Mouse (Mus musculus) T-helper 1 cell (primary cell): ENCODE measurements around the gene Eya4.

Experiments
- in situ Hi-C: fragments of 300-600 bp; cut with MboI, MseI; formaldehyde crosslinking; loops from one replicate; pipeline ENCODE4 v1.15.1; 2025; ENCODE audit warnings: high pct_unique_total_duplicates

Eya4 gene

DNA sequence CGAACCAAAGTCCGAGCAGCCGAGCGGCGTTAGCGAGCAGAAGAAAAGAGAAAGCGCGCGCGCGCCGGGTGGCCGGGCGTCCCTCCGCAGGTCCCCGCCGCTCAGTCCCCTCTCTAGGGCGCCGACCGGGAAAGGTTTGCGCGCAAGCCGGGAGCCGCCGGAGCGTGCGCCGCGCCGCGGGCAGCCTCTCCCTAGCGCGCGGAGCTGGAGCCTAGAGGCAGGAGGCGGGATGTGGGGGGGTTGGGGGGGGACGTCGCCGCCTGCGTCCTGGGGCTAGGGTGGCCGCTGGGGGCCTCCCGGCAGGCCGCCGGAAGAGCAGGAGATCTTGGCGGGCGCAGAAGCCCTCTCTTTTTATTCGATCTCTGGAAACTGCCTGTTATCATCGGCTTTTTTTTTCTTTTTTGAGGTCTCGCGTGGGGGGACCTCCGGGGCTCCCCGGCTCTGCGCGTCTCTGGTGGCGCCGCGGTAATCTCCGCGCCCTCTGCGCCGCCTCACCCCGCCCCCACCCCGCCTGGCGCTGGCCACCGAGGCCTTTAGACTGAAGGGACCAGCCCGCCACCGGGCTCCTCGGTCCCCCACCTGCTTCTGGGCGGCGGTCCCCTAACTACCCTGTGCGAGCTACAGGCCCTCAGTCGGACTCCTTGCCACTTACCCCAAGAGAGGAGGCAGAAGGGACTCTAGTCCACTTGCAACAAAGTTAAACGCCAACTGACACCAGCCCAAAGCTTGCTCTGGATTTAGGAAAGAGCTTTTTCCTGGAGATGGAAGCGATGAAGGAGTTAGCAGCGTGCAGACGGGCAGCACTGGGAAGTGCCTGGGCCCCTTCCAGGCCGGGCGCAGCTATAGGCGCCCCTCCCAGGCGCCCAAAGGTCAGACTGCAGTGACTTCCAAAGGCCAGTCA is at the start of gene Eya4:
Gene Eya4, minus strand, starts transcription at position 776 of the 901 bp plus-strand sequence.
- in situ Hi-C loops, result no loop called here

DNA sequence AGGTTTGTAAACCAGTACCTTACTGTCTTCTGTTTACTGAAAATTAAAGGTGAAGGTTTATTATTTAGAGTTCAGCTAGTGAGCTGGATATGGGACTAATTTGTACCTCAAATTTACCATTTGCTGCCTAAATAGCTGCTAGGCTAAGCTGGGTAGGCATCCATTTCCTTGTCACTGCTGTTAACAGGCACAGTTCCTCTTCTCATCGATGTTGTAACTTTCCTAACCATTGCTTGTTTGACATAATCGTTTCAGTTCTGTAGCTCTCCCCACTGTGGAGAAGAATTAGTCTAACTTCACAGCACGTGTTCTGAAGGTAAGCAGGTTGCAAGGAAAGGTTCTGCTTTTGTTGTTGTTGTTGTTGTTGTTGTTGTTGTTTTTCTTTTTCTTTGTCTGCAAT is 44.8 kb upstream of the Eya4 start:
- in situ Hi-C loops, result no loop called here

DNA sequence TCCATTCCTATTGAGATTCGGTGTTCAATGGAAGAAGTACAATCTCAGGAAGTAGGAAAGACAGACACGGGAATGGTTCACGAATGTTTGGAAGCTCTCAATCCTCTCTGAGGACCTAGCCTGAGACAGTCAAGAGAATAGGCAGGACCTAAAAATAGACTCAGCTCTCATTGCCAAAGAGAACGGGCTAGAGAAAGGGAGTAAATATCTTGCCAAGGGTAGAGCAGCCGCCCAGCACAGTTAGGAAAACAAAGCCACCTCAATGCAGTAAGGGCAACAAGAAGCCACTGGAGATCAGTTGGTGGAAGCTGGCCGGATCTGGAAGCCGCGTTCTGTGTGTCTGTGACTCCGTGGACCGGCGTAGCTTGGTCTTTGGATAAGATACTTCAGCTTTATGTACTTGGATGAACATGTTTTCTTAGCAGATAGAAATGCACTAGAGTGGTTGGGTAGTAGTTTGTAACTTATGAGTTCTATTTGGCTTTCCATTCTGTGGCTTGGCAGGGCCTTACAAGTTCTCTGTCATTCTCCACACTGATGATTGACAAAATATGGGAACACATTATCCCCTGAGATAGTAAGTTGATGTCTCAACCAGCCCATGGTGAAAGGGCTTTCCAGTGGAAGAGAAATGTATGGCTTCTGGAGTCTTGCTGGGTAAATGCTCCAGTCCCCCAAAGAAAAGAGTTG is 44.1 kb upstream of the Eya4 start:
- in situ Hi-C loops, result no loop called here

DNA sequence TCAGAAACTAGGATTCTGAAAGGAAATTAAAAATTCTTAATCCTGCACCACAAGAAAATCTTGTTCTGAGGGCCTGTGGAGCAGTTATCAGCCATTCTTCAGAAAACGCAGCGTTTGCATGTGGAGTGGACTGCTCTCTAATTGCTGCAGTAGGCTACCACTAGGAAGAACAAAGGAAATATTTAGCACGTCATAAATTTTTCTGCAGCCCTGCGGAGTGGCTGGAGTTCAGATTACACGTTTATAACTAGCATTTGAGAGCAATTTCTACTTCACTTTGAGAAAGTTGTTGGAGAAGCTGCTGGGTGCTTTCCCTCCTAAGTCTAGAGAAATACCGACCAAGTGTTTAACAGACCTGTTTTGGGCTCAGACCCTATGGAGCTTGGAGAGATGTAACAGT is 43.6 kb upstream of the Eya4 start:
- in situ Hi-C loops, result no loop called here

GRCm38 (mm10) chr10:23363866-23364265 is 13.3 kb upstream of the Eya4 start:
- in situ Hi-C loops, result no loop called here

DNA sequence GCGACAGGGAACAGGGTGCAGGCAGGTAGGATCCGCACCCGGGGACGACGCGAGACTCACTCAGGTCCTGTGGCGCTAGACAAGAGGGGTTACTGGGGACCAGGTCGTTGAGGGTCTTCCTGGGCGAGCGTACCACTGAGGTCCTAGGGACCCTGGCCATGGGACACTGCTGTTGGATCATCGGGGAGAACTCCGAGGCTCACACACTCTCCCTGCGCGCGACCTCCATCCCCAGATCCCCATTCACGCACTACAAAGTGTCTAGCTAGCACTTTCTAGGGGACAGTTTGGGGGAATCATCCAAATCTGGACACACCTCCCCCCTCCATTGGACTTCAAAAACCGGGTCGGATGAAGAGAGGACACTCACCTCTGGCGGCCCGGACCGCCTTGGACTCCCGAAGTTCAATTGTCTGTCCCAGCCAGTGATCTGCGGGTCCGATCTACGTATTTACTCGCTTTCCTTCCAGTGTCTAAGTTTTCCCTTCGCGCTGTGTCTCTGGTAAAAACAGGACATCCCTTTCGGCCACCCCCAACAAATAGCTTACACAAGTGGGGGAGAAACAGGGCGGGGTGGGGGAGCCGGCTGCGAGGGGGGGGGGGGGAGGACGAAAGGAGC is 1.1 kb downstream of the Eya4 start:
- in situ Hi-C loops, result no loop called here

DNA sequence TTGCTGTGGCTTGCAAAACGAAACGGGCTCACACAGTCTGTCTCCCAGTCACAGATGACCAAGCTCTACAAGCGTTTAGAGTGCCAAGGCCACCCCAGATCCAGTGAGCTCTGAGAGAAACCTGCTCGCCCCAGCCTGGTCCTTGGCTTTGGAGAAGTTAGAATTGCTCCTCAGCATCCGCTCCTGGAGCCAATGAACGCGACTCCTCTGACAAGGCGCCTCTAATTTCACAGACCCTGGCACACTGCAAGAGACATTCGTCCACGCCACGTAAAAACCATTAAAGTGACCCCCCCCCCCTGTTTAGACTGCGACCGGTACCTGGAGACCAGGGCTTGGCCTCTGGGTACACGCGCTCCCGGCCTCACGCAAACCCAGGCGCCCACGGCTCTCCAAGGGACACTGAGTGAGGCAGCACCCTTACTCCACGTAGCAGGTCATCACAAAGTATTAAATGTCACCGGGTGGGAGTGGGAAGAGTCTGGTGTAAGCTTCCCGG is 1.6 kb downstream of the Eya4 start:
- in situ Hi-C loops, result no loop called here

DNA sequence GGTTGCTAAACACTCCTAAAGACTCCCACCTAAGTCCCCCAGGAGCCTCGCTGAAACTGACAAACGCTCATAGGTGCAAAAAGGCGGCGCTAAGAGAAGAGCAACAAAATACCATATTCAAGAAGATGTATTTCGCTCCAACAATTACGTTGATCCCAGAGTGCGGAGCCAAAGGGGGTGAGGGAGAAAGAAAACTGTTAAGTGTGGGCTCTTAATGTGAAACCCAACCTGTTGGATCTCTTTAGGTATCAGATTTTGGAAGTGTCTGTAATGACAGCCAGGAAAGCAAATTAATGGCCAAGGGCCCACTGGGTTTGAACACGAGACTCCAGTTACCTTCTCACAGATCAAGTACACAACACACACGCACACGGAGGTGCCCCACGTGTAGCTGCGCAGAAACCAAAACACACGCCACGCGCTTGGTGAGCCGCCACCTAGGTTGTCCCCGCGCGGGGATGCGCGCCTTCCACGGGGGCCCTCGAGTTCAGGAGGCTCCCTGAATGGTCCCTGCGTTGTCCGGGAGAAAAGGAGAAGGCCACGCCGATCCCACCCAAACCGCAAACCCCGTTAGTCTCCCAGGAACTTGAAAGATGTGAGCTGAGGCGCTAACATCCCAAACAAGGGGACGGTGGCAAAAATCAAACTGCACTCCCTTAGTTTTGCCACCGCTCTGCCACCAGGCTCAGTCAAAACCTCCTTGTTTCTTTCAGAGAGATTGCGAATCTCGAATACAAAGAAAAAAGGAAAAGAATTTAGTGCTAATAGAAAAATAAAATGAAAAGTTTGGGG is 2.3 kb downstream of the Eya4 start:
- in situ Hi-C loops, result no loop called here

- in situ Hi-C loops, result no loop called here
These were observed 13.3 kb downstream of the Eya4 start for GRCm38 (mm10) chr10:23337250-23337649.

DNA sequence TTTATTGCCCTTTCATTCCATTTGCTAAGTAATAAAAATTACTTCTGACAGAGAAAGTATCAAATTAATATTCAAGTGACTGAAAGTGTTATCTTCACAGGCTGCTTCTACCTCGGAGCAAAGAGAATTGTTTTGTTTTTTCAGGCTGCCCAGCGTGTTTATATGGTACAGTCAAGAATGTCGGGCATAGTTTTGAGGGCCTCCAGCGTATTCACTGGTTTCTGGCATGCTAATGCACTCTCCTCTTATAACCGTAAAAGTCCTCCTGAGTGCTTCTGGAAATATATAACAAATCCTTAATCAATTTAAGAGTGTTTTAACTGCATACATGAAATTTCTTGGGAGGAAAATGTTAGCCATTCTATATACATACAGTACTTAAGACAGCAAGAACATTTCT is 17.8 kb downstream of the Eya4 start:
- in situ Hi-C loops, result no loop called here

DNA sequence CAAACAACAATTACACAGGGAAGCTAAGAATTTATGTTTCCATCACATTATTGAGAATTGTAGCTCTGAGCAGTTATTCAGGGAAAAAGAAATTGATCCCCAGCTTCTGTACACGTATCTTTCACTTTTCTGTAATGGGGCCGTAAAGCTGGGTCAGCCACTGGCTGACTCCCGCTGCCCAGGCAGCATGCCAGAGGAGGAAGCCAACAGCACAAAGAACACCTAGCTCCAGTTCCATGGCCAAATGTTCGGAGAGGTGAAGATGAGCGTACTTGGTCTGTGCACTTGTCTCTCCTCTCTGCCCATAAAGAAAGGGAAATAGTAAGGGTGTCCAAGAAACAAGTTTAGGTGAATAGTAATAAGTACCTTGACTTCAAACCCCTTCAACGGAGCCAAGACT is 22.9 kb downstream of the Eya4 start:
- in situ Hi-C loops, result no loop called here

- in situ Hi-C loops, result no loop called here
These were observed 28.3 kb downstream of the Eya4 start for GRCm38 (mm10) chr10:23322275-23322674.

DNA sequence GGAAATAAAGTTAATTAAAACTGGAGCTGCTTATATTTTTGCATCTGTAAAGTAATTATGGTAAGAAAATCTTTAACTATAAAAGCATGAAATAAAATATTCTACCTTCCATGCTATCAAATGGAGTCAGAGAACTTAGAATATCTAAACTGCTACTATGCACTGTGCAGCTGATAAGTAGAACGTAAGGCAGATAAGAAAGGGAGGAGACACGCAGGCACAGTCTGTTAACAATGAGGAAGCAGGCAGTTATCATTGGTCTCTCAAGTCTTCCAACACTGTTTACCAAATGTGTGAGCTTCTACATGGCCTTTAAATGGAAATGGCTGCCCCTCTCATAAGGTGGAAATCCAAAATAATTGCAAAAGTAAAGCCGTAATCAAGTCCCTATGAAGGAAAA is 55.0 kb downstream of the Eya4 start:
- in situ Hi-C loops, result no loop called here

DNA sequence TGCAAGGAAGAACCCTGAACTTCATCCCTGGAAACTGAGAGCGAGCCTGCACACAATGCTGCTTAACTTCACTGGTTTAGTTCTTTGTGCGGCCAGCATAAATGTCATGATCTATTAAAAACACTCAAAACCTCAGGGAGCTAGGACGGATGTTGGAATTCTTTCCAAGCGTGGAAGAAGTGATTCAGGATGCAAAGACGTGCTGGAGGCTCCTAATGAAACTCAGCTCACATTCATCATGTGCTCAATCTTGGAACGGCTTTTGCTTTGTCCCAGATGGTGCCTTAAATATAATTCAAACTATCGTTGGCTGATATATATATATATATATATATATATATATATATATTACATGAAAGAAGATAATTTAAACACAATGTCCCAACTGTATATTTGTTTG is 58.1 kb downstream of the Eya4 start:
- in situ Hi-C loops, result no loop called here

DNA sequence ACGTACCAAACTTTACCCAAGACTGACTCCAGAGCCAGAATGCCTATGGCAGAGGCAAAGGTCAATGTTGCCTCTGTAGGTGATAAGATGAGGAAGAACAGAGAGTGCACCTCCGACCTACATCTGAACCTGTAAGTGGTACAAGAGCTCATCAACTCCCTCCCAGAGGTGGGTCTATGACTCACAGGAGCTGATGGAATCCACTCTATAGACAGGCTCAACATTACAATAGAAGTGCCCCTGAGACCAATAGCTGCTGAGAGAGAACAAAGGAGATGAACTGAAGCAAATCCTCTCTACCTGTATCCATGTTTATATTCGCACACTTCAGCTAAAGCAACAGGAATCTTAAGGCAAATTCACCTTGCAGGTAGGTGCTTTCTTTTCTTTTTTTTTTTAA is 73.2 kb downstream of the Eya4 start:
- in situ Hi-C loops, result no loop called here

- in situ Hi-C loops, result no loop called here
These were observed 79.5 kb downstream of the Eya4 start for GRCm38 (mm10) chr10:23271050-23271621.

DNA sequence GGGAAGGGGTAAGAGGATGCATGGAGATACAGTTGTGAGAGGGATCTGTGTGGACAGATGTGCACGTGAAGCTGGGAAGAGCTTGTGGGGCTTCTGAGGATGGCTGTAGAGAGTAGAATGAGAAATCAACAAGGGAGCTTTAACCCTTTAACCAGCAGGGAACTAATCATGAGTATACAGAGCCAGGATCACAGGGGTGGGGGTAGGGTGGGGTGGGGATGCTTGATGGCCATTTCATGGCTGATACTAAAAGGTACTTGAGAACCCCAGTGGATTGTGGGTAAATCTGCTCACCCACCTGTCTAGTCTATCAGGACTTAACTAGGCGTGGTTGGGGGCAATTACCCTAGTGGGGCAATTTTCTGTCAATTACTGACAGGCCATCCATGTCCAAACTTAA is 80.1 kb downstream of the Eya4 start:
- in situ Hi-C loops, result no loop called here

GRCm38 (mm10) chr10:23252180-23252579 is 98.4 kb downstream of the Eya4 start:
- in situ Hi-C loops, result no loop called here

- in situ Hi-C loops, result no loop called here
These were observed 104.1 kb downstream of the Eya4 start for GRCm38 (mm10) chr10:23246485-23246884.

GRCm38 (mm10) chr10:23236918-23237317 is 113.7 kb downstream of the Eya4 start:
- in situ Hi-C loops, result no loop called here

DNA sequence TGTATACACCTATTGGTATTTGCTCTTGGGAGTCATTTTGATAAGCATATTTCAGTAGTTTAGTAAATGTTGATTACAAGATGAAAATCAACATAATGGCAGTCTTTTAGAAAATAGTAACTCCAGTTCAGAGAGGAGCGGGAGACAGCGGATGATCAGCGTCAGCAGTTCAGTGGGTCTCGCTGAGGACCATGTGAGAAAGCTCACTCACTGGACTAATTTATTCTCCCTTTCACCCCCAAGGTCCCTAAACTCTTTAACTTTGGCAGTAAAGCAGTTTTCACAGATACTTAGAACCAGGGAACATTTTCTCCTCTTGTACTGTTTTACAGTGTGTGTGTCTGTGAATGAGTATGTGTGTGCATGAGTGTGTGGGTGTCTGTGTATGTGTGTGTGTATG is 115.2 kb downstream of the Eya4 start:
- in situ Hi-C loops, result no loop called here
